Mouse (Mus musculus): ENCODE results near the gene Vstm5. TPM values are rescaled to one million over a fixed set of nuclear protein-coding genes. Genes with fewer than 3 reads are reported as not detected.

Vstm5 gene
- not detected for total RNA-seq (2023)

DNA sequence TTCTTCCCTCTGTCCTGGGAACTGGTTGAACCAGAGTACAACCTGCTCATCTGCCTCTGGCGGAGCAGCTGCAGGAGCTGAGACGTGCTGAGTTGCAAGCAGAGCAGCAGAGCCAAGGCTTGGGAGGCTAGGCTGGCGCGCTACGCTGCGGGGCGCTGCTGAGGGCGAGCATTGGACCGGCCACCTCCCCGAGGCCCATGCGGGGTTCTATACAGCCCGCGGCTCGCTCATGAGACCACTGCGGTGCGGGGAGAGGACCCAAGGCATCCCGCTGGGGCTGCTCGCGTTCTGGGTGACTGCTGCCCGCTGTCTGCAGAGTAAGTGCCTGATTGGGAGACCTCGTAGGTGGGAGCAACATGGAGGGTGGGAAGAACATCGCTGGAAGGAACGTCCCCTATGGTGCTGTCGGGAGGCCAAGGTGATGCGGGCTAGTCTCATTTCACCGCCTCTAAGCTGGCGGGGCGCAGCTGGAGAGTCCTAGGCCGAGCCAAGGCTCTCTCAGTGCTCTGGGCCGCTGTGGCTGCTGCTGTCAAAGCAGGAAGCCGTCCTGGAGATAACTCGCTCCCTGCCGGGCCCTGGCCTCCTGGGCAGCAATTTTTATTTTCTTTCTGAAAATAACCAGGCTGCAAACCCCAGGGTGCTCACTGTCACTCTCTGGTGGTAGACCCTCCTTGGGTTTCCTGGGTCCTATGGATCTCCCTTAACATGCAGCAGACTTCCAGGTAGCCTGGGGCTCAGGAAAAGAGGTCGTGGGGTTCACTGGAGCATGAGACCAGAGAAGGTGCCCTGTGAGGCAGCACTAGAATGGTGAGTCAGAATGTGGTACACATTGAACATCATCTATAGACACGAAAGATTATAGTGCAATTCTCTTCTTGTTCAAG, at the start of gene Vstm5:
TSS of gene Vstm5 (plus strand) at position 4 of the 884 bp plus-strand sequence.

DNA sequence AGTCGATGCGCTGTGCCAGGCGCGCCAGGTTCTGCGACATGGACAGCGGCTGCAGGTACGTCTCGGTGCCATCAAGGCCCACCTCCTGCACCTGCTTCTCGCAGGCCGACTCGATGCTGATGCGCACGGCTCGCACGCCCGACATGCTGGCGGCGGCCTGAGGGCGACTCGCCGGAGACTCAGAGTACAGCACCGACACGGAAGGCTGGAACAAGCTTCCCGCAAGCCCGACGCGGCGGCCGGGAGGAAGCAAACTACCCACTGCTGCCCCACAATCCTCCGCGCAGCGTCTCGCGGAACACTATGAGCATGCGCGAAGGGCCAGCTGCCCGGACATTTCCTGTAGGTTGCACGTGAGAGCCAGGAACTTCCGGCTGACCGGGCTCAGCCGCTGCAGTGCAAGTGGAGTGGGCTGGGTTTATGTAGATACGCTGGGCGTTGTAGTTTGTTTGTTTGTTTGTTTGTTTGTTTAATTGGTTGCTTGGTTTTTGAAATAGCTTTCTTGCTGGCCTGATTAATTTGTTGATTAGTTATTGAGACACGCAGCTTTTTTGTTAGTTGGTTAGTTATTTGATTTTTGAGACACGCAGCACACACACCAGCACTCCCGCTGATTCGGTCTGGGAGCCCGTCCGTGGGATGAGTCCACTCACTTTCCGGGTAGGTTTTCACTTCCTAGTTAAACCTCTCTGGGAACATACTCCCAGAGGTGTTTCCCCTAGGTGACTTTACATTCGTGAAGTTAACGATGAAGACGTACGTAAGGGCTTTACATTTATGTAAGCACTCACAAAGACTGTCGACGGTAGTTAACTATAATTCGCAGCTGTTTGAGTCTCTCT, 41.0 kb downstream of the Vstm5 start, which contains the start of gene Med17:
TSS of gene Med17 (minus strand) at position 283 of the 842 bp plus-strand sequence.

DNA sequence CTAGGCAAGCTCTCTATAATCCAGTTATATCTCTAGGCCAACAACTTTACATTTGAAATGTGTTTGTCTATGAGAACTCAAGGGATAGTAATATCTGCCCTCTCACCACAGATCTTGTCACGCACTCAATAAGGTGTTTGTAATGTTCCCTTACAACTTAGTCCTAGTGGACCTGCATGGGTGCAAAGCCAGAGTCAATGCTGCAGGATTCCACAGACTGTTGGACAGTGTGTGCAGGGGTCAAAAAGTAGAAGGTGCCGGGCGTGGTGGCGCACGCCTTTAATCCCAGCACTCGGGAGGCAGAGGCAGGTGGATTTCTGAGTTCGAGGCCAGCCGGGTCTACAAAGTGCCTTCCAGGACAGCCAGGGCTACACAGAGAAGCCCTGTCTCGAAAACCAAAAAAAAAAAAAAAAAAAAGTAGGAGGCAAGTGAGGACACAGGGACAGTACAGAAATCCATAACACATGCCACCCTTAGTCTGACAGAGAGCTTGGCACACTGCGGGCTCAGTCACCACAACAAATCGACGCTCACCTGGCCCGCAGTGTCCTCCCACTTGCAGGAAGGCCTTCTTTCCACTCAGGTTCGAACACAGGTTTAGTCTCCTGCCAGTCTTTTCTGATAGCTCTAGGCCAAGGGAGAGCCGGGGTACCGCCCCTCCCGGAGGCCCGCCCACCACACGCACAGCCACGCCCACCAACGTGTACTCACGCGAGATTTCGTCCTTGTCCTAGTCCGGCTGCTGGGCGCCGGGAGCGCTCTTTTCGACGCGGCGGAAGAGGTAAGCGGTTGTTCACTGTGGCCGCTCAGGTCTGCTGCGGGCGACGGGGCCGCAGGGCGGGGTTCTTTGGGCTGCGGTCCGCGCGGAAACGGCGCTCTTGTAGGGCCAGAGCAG, 66.9 kb downstream of the Vstm5 start, which contains the start of gene Taf1d:
TSS of gene Taf1d (plus strand) at position 712 of the 895 bp plus-strand sequence.

DNA sequence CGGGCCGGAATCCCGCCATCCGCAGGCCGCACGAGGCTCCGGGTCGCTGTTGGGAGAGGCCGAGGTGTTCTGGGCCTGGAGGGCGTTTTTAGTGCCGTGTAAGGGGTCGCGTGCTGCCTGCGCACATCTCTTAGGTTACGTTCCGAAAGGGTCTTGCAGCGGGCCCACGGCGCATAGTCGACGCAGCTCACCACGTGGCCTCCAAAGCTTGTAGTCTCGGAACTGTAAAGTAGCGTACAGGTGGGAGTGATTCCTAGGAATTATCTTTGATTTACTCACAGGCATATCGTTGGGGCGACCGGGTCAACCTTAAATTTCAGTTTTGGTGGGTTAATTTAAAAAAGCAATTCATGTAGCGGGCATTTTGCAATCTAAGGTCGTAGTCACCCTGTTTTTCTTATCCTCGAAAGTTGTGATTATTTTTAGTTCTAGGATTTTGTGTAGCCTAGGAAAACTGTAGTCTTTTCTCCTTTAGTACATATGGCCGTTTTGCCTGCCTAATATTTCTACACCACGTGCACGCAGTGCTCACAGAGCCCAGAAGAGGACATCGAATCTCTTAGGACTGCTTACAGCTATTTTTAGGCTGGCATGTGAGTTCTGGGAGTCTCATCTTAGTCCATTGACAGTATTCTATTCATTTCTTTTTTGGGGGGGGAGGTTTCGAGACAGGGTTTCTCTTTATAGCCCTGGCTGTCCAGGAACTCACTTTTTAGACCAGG, 67.7 kb downstream of the Vstm5 start, which contains the start of gene 4931406C07Rik:
TSS of gene 4931406C07Rik (minus strand) at position 51 of the 722 bp plus-strand sequence.

Other genes starting within 250 kb of the Vstm5 start
- gene Panx1, start 193.6 kb upstream of the Vstm5 start, total RNA-seq (2023) = 10 to 100 TPM; 55.6 to 67.1 TPM
- gene Hephl1, start 126.9 kb upstream of the Vstm5 start, total RNA-seq (2023) = not detected
- 10 to 100 TPM; 51.1 to 52.4 TPM for gene Med17, start 40.9 kb downstream of the Vstm5 start, total RNA-seq (2023)
- 100 to 1,000 TPM; 292 to 307 TPM for gene Taf1d, start 67.2 kb downstream of the Vstm5 start, total RNA-seq (2023)
- 10 to 100 TPM in 1 of 2 experiments, 1 to 10 TPM in 1; 7.0 to 11.4 TPM for gene 4931406C07Rik, start 67.4 kb downstream of the Vstm5 start, total RNA-seq (2023)
- 10 to 100 TPM; 60.6 to 63.0 TPM for gene Cep295, start 118.7 kb downstream of the Vstm5 start, total RNA-seq (2023)